Mouse (Mus musculus): ENCODE measurements around the gene Cdc34.

Cdc34 gene

DNA sequence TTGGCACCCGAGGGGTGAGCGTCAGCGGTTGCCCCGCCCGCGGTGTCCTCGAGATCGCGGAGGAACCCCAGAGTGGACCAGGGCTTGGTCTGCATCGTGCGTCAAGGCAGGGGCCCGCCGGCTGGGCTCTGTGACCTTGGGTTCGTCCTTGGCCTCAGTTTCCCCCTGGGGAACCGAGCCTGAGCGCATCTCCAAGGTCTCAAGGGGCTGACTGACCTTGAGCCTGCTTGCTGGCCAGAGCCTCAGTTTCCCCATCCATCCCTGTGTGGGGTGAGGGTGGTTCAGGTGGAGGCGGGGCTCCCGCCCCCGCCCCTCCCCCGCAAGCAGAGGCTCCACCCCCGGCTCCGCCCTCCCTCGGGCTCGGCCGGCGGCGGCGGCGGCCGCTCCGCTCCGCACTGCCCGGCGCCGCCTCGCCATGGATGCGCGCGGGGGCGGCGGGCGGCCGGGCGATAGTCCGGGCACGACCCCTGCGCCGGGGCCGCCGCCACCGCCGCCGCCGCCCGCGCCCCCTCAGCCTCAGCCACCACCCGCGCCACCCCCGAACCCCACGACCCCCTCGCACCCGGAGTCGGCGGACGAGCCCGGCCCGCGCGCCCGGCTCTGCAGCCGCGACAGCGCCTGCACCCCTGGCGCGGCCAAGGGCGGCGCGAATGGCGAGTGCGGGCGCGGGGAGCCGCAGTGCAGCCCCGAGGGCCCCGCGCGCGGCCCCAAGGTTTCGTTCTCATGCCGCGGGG, 34.4 kb downstream of the Cdc34 start, which contains the start of gene Hcn2:
Hcn2 (plus strand) TSS at position 381 of the 734 bp plus-strand sequence.
- DNase-seq (ENCODE audit: low spot score in 2 of 2) = no peak

DNA sequence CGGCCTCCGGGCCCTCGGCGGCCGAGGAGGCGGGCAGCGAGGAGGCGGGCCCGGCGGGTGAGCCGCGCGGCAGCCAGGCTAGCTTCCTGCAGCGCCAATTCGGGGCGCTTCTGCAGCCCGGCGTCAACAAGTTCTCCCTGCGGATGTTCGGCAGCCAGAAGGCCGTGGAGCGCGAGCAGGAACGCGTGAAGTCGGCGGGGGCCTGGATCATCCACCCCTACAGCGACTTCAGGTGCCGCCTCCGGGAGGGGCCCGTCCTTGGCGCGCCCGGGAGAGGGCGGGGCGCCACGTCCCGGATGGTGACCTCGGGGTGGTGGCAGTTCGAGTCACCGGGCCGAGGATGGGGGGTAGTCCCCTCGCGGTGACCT, 35.0 kb downstream of the Cdc34 start:
- peak; percentile 51 to 52 for DNase-seq (ENCODE audit: low spot score in 2 of 2)

DNA sequence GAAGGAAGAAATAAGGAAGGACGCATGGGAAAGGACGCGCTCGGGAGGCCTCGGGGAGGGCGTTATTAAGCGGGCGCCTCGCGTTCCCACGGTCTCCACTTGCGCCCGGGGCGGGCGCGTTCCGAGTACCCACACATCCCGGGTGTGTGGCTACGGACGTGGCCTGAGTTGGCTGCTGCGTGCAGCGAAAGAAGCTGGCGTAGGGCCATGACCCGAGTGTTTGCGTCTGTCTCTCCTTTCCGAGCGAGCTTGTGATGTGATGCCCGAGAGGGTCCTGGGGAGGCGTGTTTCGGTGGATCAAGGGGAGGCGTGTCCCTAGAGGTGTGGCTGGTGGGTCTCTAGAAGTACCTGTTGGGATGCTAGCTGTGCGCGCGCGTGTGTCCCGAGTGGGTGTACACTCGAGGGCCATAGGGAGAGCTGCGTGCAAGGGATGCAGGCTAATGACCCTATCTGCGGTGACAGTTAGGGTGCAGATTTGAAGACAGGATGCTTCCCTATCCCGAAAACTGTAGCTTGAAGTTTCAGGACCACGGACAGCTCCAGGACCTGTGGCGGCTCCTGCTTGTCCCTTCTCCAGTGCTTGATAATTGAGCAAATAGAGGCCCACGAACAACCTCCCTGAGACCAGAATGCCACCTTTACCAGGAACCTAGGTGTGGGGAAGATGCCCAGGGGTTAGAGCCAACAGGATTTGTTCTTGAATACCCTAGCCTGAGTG, 35.8 kb downstream of the Cdc34 start:
- no peak for DNase-seq (ENCODE audit: low spot score in 2 of 2)

DNA sequence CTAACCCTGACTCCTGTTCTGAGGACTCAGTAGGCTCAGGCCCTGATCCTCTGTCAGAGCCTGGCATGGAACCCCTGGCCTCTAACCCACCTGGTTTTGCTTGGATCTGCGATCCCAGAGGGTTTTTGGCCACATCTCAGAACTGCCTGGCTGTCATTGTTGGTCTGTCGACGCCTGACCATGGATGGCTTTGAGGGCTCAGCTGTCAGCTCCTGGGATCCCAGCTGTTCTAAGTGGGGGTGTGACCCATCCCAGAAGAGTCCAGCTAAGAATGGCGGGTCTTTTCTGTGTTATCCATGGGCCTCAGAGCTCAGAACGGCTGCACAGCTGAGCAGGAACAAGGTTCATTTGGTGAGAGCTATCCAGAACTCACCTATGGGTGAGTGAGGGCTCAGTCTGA, 39.1 kb downstream of the Cdc34 start:
- DNase-seq (ENCODE audit: low spot score in 2 of 2) = no peak

DNA sequence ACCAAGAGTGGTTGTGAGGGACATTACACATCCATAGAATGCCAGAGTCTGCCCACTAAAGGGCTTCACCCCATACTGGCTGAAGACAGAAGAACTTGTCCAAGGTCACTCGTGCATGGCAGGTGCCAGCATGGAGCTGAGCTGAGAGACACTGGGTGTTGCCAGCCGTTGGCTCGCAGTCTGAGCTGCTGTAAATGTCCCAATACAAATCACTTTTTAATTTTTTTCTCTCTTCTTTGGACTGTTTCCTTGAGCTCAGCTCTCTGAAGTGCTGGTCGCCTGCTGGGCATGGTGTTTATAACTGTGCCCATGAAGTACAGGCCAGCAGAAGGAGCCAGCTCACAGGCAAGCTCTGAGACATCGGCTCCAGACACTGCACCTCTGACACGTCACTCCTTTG, 41.1 kb downstream of the Cdc34 start:
- no peak for DNase-seq (ENCODE audit: low spot score in 2 of 2)

DNA sequence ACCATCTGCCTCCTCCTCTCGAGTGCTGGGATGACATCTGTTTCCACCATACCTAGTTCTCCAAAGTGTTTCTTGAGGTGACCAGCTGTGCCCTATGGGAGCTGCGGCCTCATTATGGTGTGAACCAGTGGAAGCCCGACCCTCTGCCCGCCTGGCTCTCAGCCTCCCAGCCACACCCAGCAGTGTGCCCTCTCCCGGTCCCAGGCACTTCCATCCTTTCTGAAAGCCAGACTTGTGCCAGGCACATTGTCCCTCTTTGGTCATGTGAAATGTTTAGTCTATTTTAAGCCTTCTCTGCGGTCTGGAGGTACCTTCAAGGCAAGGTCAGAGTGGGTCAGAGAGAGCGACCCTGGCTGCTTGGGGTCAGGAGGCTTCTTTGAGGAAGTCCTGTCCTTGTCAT, 41.7 kb downstream of the Cdc34 start:
- DNase-seq (ENCODE audit: low spot score in 2 of 2) = no peak

DNA sequence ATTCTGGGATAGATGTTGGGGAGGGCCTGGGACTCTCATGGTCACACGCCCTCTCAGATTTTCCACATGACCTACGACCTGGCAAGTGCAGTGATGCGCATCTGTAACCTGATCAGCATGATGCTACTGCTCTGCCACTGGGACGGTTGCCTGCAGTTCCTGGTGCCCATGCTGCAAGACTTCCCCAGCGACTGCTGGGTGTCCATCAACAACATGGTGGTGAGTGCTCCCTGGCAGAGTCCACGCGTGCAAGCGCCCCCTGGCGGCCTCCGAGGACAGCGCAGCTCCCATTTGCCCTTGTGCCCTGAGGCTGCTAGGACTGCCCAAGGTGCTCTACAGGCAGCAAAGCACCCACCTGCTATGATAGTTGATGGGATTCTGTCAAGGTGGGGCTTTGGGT, 44.1 kb downstream of the Cdc34 start:
- no peak for DNase-seq (ENCODE audit: low spot score in 2 of 2)

DNA sequence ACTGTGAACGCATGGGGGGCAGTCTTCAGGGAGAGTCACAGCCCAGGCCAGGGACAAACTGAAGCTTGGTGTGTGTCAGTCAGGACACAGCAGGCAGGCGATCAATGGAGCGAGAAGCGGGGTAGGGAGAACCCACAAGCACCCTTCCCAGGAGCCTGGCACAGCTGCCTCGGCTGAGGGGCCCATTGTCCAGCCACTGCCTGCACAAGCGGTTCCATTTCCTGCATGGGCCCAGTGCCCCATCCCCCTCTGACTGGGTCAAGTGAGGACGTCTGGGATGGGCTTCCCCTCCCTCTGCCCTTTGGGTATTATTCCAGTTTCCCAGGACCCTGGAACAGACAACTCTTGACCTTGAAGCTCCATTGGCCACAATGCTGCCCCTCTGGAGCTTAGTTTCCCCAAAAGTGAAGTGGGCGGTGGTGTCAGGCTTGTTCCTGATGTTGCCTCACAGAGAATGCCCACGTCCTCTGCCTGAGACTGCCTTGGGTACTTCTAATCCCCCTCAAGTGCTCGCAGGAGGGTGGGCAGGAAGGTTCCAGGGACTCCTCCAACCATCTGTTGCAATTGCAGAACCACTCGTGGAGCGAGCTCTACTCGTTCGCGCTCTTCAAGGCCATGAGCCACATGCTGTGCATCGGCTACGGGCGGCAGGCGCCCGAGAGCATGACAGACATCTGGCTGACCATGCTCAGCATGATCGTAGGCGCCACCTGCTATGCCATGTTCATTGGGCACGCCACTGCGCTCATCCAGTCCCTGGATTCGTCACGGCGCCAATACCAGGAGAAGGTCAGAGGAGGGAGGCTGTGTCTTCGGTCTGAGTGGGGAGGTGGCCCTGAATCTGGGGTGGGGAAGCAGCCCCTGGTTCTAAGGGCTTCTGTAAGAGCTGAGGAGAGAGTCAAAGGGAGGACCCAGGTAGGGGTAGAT, 46.6 kb downstream of the Cdc34 start:
- DNase-seq (ENCODE audit: low spot score in 2 of 2) = peak; percentile 52 to 67

DNA sequence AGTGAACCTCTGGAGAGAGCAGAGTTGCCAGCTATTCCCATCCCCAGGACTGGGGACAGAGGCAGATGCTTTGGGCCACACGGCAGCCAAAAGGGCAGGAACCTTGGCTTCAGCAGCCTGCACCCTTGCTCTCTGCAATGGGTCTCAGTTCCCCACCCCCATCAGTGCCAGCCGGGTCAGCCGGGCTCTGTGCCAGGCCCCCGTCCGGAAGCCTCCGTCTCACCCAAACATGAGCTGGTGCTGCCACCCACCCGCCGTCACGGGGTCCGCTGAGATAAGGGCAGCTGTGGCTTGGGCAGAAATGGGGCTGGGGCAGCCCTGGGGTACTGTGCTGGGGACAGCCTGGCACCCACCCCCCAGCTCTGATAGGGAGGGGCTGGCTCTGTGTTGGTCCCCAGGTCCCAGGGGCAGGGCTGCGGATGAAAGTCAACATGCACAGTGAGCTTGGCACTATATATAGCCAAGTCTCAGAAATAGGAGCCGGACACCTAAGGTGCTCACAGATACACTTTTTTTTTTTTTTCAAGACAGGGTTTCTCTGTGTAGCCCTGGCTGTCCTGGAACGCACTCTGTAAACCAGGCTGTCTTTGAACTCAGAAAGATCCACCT, 47.5 kb downstream of the Cdc34 start:
- no peak for DNase-seq (ENCODE audit: low spot score in 2 of 2)

DNA sequence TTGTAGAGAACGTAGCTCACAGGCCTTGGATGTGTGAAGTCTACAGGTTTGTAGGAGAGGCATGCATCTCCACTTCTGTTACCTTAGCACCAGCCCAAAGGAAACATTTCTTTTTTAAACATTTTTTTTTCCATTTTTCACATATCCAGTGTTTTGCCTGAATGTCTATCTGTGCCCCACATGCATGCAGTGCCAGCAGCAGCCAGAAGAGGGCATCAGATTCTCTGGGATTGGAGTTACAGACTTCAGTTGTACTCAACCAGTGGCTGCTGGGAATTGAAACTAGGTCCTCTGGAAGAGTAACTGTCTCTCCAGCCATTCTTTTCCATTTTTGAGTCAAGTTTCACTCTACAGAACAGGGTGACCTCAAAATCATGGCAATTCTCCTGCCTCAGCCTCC, 50.5 kb downstream of the Cdc34 start:
- peak; percentile 63 to 65 for DNase-seq (ENCODE audit: low spot score in 2 of 2)

DNA sequence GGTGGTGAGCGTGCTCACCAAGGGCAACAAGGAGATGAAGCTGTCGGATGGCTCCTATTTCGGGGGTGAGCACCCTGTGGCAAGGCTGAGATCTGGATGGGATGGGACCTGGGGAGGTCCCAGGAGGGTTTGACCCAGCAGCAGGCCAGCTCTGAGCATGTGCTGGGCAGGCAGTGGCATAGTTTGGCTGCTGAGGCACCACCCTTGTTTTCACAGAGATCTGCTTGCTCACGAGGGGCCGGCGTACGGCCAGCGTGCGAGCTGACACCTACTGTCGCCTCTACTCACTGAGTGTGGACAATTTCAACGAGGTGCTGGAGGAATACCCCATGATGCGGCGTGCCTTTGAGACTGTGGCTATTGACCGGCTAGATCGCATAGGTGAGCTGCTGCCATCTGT, 51.9 kb downstream of the Cdc34 start:
- no peak for DNase-seq (ENCODE audit: low spot score in 2 of 2)

DNA sequence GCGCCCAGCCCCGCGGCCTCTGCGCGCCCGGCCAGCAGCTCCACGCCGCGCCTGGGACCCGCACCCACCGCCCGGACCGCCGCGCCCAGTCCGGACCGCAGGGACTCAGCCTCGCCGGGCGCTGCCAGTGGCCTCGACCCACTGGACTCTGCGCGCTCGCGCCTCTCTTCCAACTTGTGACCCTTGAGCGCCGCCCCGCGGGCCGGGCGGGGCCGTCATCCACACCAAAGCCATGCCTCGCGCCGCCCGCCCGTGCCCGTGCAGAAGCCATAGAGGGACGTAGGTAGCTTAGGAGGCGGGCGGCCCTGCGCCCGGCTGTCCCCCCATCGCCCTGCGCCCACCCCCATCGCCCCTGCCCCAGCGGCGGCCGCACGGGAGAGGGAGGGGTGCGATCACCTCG, 53.4 kb downstream of the Cdc34 start:
- DNase-seq (ENCODE audit: low spot score in 2 of 2) = no peak

DNA sequence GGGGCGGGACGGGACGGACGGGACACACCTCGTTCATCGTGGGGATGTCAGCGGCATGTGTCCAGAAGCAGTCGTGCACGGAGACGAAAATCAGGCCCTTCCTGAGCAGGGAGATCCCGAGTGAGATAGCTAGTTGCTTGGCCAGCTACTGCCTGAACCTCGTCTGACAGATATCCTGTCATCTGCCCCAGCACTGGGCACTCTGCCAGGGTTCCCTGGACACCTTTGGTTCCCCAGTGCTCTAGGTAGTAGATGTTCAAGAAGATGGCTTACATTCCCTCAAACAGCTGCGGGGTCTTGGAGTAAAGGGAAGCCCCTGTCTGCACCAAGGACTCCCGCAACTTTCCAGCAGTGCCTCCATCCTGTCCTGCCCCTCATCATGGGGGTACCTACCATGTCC, 54.7 kb downstream of the Cdc34 start:
- no peak for DNase-seq (ENCODE audit: low spot score in 2 of 2)

Measured in right cerebral cortex, adult 2 months (tissue).